Mouse (Mus musculus): ENCODE measurements around the gene Pds5a. TPM values are rescaled to one million over a fixed set of nuclear protein-coding genes. Genes with fewer than 3 reads are reported as not detected.
"Not testable (repeated sequence)": the region's sequence is repeated elsewhere in the genome, so short reads cannot be mapped to it uniquely, and the experiment has no call there.

Gene Pds5a
- 96.1 and 106 TPM in 2 replicates for polyA plus RNA-seq (2014; fragmentation: Nextera tagmentation; extraction: Ambion mirVana)

DNA sequence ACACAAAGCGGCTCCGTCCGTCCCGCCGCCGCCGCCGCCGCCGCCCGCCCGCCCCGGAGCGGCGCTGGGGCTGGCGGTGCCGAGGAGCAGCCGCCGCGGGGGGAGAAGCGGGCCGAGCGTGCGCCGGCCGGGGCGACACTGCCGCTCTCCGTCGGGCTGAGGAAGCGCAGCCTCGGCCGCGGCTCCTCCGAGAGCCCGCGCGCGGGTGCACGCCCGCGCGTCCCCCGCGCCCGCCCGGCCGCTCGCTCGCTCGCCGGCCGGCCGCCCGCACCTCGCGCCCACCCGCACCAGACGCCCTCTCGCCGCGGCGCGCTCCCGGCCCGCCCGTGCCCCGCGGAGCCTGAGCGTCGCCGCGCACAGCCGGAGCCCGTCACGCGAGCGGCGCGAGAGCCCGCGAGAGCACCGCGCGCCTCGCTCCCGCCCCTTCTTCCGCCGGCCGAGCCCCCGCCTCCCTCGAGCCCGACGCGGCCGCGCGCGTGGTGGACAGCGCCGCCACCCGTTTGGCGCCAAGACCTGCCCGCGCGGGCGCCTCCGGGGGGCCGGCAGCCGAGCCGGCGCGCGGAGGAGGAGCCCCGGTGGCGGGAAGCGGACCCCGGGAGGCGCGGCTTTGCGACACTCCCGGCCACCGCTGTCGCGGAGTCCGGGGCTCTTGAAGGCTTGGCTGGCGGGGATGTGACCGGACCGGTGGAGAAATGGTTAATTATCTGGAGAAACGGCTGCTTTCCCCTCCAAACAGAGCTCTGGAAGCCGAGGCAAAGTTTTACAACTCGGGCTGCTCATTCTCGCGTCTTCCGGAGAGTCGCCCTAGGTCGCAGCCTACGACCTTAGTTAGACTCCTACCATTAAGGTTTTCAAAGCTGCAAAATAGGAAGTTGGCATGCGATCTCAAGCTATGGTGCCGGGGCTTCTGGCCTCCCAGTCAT is at the start of gene Pds5a:
TSS of gene Pds5a (minus strand) at position 438 of the 923 bp plus-strand sequence.
- Histone ChIP-seq H3K27me3 (ENCODE audit: control insufficient read depth, insufficient read depth, low read length) (no peaks in the 10 kb centered on the region), H3K9me3 (ENCODE audit: control insufficient read depth, low read depth, low read length) (no peaks in the 10 kb centered on the region), H3K4me2 (replicated peaks; ENCODE audit: low read depth, low read length) (peak within 1 kb of the TSS; percentile 73), H3K9ac (replicated peaks; ENCODE audit: low read depth, low read length) (peak within 1 kb of the TSS; percentile 98), H3K4me1 (ENCODE audit: control insufficient read depth, insufficient read depth, low read length) (peaks cover 8% of the 10 kb centered on the region; the same call in 1 of the 2 replicates), H3K27ac (ENCODE audit: low read length) (peak within 1 kb of the TSS; percentile 98), H3K4me3 (ENCODE audit: low read depth, low read length) (peak within 1 kb of the TSS; percentile 98), H3K36me3 (ENCODE audit: control insufficient read depth, insufficient read depth, low read length) (peaks cover 5% of the 10 kb centered on the region)
- WGBS = under 1% methylated on average over 74 of the region's 140 CpGs
- peak; percentile 93 for ATAC-seq (ENCODE audit: insufficient number of reproducible peaks, insufficient read depth, low FRiP score, low read depth)

DNA sequence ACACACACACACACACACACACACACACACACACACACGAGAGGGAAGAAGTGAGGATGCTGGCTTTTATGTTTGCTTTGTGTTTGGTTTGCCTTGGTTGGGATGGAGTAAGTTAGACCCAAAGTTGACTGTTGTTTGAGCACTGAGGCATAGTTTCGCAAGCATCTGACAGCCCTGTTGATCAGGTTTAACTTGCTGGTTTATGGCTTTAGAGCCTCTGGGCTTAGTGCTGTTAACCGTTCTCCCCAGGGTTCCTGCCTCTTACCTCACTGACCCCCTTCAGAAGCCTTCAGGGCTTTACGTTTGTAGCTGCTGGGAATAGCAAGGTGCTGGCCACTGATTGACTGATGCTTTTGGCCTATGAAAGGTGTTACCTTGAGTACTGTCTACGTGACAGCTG is 48.8 kb upstream of the Pds5a start:
- Histone ChIP-seq H3K36me3 (ENCODE audit: control insufficient read depth, insufficient read depth, low read length) (no peaks in the 10 kb centered on the region), H3K4me2 (replicated peaks; ENCODE audit: low read depth, low read length) (no peak overlapping the region), H3K4me3 (ENCODE audit: low read depth, low read length) (no peak overlapping the region), H3K27ac (ENCODE audit: low read length) (no peak overlapping the region), H3K9me3 (ENCODE audit: control insufficient read depth, low read depth, low read length) (no peaks in the 10 kb centered on the region), H3K9ac (replicated peaks; ENCODE audit: low read depth, low read length) (no peak overlapping the region), H3K27me3 (ENCODE audit: control insufficient read depth, insufficient read depth, low read length) (no peaks in the 10 kb centered on the region), H3K4me1 (ENCODE audit: control insufficient read depth, insufficient read depth, low read length) (no peaks in the 10 kb centered on the region)
- ATAC-seq (ENCODE audit: insufficient number of reproducible peaks, insufficient read depth, low FRiP score, low read depth) = no peak
- WGBS = 70% methylated on average over 5 of the region's 5 CpGs

DNA sequence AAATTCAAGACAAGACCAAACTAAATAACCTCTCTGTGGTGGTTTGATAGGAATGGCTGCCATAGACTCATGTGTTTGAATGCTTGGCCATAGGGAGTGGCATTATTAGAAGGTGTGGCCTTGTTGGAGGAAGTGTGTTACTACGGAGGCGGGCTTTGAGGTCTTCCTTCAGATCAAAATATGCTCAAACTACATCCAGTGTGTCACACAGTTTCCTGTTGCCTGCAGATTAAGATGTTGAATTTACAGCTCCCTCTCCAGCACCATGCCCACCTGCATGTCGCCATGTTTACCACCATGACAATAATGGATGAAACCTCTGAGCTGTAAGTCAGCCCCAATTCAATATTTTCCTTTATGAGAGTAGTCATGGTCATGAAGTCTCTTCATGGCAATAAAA is 41.3 kb upstream of the Pds5a start:
- H3K9ac ChIP-seq (replicated peaks; ENCODE audit: low read depth, low read length) = no peak overlapping the region
- H3K9me3 ChIP-seq (ENCODE audit: control insufficient read depth, low read depth, low read length) = no peaks in the 10 kb centered on the region
- no peaks in the 10 kb centered on the region for H3K4me1 ChIP-seq (ENCODE audit: control insufficient read depth, insufficient read depth, low read length)
- no peaks in the 10 kb centered on the region for H3K36me3 ChIP-seq (ENCODE audit: control insufficient read depth, insufficient read depth, low read length)
- no peak for ATAC-seq (ENCODE audit: insufficient number of reproducible peaks, insufficient read depth, low FRiP score, low read depth)
- no peak overlapping the region for H3K4me2 ChIP-seq (replicated peaks; ENCODE audit: low read depth, low read length)
- H3K4me3 ChIP-seq (ENCODE audit: low read depth, low read length) = no peak overlapping the region
- H3K27me3 ChIP-seq (ENCODE audit: control insufficient read depth, insufficient read depth, low read length) = no peaks in the 10 kb centered on the region
- no peak overlapping the region for H3K27ac ChIP-seq (ENCODE audit: low read length)
- WGBS = 91% methylated on average over 3 of the region's 3 CpGs

DNA sequence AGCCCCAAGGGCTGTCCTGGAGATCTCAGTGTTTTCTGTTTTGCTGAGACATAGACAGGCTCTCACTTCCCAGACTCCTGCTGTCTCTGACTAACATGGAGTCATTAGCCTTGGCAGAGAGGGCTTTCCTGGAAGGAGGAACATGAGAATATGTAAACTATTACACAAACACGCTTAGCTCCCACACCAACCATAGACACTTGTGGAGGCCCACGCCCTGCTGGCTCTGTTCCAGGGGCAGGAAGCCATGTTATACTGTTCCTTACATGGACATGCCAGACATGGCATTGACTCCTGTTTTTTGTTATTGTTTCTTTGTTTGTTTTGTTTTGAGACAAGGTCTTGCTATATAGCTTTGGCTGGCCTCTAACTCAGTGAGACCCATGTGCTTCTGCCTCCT is 37.5 kb upstream of the Pds5a start:
- Histone ChIP-seq H3K9ac (replicated peaks; ENCODE audit: low read depth, low read length) (no peak overlapping the region), H3K36me3 (ENCODE audit: control insufficient read depth, insufficient read depth, low read length) (no peaks in the 10 kb centered on the region), H3K9me3 (ENCODE audit: control insufficient read depth, low read depth, low read length) (no peaks in the 10 kb centered on the region), H3K4me2 (replicated peaks; ENCODE audit: low read depth, low read length) (no peak overlapping the region), H3K4me3 (ENCODE audit: low read depth, low read length) (no peak overlapping the region), H3K4me1 (ENCODE audit: control insufficient read depth, insufficient read depth, low read length) (no peaks in the 10 kb centered on the region), H3K27me3 (ENCODE audit: control insufficient read depth, insufficient read depth, low read length) (no peaks in the 10 kb centered on the region), H3K27ac (ENCODE audit: low read length) (no peak overlapping the region)
- no peak for ATAC-seq (ENCODE audit: insufficient number of reproducible peaks, insufficient read depth, low FRiP score, low read depth)
- WGBS = 80% methylated on average over 2 of the region's 2 CpGs

DNA sequence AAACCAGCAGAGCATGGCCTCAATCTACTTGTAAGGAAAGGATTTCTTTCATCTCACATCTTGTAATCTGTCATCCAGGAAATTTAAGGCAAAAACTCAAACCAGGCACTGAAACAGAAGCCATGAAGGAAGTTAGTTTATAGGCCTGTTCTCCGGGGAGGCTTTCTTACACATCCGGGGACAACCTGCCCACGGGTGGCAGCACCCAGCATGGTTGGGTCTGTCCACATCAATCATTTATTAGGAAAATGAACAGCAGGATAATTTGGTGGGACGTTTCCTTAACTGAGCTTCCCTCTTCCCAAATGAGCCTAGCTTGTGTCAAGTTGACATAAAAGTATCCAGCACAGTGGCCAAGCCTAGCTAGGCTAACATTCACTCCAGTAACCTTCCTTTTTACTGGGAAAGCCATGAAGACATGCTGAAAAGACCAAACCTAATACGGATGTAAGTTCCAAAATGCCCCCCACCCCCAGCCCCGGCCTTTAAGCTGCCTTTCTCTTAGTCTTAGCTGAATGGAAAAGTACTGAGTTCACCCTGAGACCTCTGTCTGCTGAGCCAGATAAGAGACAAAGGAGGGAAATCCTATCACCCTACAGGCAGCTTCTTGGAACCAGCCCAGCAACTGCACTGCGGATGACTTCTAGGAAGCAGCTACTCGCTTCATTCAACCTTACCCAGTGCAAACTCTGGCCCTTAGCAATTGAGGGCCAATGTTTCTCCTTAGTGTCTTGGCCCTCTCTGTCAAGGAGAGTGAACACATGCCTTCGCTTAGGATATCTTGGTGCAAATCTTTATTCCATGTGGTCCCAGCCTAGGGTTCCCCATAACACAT is 33.3 kb upstream of the Pds5a start:
- Histone ChIP-seq H3K27ac (ENCODE audit: low read length) (no peak overlapping the region), H3K36me3 (ENCODE audit: control insufficient read depth, insufficient read depth, low read length) (no peaks in the 10 kb centered on the region), H3K4me3 (ENCODE audit: low read depth, low read length) (no peak overlapping the region), H3K9me3 (ENCODE audit: control insufficient read depth, low read depth, low read length) (no peaks in the 10 kb centered on the region), H3K27me3 (ENCODE audit: control insufficient read depth, insufficient read depth, low read length) (no peaks in the 10 kb centered on the region), H3K9ac (replicated peaks; ENCODE audit: low read depth, low read length) (no peak overlapping the region), H3K4me1 (ENCODE audit: control insufficient read depth, insufficient read depth, low read length) (no peaks in the 10 kb centered on the region), H3K4me2 (replicated peaks; ENCODE audit: low read depth, low read length) (no peak overlapping the region)
- 56% methylated on average over 9 of the region's 9 CpGs for WGBS
- peak; percentile 67; the same call in 1 of the 2 replicates for ATAC-seq (ENCODE audit: insufficient number of reproducible peaks, insufficient read depth, low FRiP score, low read depth)

DNA sequence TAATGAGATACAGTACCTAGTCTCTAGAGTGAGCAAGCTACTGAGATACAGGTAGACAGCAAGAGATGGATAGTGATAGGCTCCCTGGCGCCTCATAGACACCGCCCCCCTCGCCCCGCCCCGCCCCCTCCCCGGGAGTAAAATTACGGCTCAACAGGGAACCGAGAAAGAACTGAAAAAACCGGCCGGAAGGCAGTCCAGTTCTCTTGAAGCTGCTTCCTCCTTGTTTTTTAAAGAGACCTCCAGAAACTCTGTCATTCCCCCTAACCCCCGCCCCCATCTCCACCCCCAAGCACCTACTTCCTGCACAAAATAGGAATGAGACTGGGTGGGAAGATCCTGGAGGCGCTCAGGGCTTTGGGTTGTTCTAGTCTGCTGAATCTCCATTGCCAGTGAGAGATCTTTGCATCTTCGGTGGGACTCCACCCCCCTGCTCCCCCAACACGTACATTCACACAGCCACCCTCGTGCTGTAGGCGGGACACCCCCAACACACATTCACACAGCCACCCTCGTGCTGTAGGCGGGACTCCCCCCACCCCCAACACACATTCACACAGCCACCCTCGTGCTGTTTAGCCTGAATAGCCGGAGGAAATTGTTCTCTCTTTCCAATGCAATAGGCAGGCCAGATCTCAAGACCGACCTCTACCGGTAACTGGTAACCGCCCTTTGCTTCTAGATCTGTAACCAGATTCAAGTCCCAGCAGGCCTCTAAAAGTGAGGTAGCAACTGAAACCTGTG is 26.4 kb upstream of the Pds5a start:
- H3K9me3 ChIP-seq (ENCODE audit: control insufficient read depth, low read depth, low read length) = no peaks in the 10 kb centered on the region
- H3K4me2 ChIP-seq (replicated peaks; ENCODE audit: low read depth, low read length) = peak overlapping the region; percentile 60
- peak overlapping the region; percentile 21; the same call in 1 of the 2 replicates for H3K9ac ChIP-seq (replicated peaks; ENCODE audit: low read depth, low read length)
- H3K4me1 ChIP-seq (ENCODE audit: control insufficient read depth, insufficient read depth, low read length) = no peaks in the 10 kb centered on the region
- 1% methylated on average over 23 of the region's 23 CpGs for WGBS
- H3K4me3 ChIP-seq (ENCODE audit: low read depth, low read length) = peak overlapping the region; percentile 31
- no peaks in the 10 kb centered on the region for H3K27me3 ChIP-seq (ENCODE audit: control insufficient read depth, insufficient read depth, low read length)
- peak overlapping the region; percentile 93 for H3K27ac ChIP-seq (ENCODE audit: low read length)
- peak; percentile 85 for ATAC-seq (ENCODE audit: insufficient number of reproducible peaks, insufficient read depth, low FRiP score, low read depth)
- no peaks in the 10 kb centered on the region for H3K36me3 ChIP-seq (ENCODE audit: control insufficient read depth, insufficient read depth, low read length)

DNA sequence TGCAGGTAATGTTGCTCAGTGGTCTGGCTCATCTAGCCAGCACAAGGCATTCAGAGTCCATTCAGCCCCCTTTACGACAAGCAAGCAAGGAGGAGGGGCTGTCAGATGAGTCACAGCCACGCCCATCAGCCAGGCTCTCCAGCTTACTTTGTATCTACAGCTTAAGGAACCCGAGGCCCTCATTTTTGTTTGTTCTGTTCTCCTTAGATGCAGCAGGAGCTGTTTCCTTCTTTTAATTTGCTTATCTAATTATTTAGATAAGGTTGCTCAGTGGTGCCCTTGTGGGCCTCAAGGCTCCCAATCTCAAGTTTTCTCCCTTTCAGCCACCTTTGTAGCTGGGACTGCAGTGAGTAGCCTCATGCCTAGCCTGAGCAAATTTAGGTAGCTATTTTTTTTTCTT is 20.3 kb upstream of the Pds5a start:
- H3K9ac ChIP-seq (replicated peaks; ENCODE audit: low read depth, low read length) = no peak overlapping the region
- H3K27me3 ChIP-seq (ENCODE audit: control insufficient read depth, insufficient read depth, low read length) = no peaks in the 10 kb centered on the region
- H3K36me3 ChIP-seq (ENCODE audit: control insufficient read depth, insufficient read depth, low read length) = no peaks in the 10 kb centered on the region
- H3K4me2 ChIP-seq (replicated peaks; ENCODE audit: low read depth, low read length) = no peak overlapping the region
- H3K4me1 ChIP-seq (ENCODE audit: control insufficient read depth, insufficient read depth, low read length) = no peaks in the 10 kb centered on the region
- WGBS = 16% methylated on average over 3 of the region's 3 CpGs
- peak; percentile 65; the same call in 1 of the 2 replicates for ATAC-seq (ENCODE audit: insufficient number of reproducible peaks, insufficient read depth, low FRiP score, low read depth)
- no peak overlapping the region for H3K4me3 ChIP-seq (ENCODE audit: low read depth, low read length)
- H3K9me3 ChIP-seq (ENCODE audit: control insufficient read depth, low read depth, low read length) = no peaks in the 10 kb centered on the region
- H3K27ac ChIP-seq (ENCODE audit: low read length) = no peak overlapping the region

DNA sequence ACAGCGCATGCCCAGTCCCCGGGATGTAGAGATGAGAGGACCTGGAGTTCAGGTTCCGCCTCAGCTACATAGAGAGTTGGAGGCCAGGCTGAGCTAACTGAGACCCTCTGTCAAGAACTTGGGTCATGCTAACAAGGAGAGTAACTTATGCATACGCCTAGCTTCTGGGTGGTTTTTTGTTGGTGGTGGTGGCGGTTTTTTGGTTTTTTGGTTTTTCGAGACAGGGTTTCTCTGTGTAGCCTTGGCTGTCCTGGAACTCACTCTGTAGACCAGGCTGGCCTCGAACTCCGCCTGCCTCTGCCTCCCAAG is 19.8 kb upstream of the Pds5a start:
- H3K9ac ChIP-seq (replicated peaks; ENCODE audit: low read depth, low read length); ATAC-seq (ENCODE audit: insufficient number of reproducible peaks, insufficient read depth, low FRiP score, low read depth); H3K27me3 ChIP-seq (ENCODE audit: control insufficient read depth, insufficient read depth, low read length); H3K36me3 ChIP-seq (ENCODE audit: control insufficient read depth, insufficient read depth, low read length); H3K4me2 ChIP-seq (replicated peaks; ENCODE audit: low read depth, low read length); H3K9me3 ChIP-seq (ENCODE audit: control insufficient read depth, low read depth, low read length); H3K27ac ChIP-seq (ENCODE audit: low read length); H3K4me1 ChIP-seq (ENCODE audit: control insufficient read depth, insufficient read depth, low read length); H3K4me3 ChIP-seq (ENCODE audit: low read depth, low read length): not testable (repeated sequence)
- WGBS = 98% methylated on average over 8 of the region's 8 CpGs
